Mouse (Mus musculus): ENCODE measurements around the gene Ubac2. TPM values are rescaled to one million over a fixed set of nuclear protein-coding genes. Genes with fewer than 3 reads are reported as not detected.

Gene Ubac2
- polyA plus RNA-seq, 1 experiment from 2014 or later: 53.8 TPM

GRCm38 (mm10) chr14:122000346-122001105 is 122.1 kb downstream of the Ubac2 start:
- Histone ChIP-seq H3K27ac (ENCODE audit: low read length) (no peak overlapping the region), H3K4me2 (ENCODE audit: low read depth, low read length) (no peak overlapping the region), H3K9me3 (replicated peaks; ENCODE audit: control insufficient read depth, low read length) (no peaks in the 10 kb centered on the region), H3K4me1 (ENCODE audit: control insufficient read depth, insufficient read depth, low read length) (no peaks in the 10 kb centered on the region), H3K27me3 (ENCODE audit: control insufficient read depth, insufficient read depth, low read length) (no peaks in the 10 kb centered on the region), H3K4me3 (ENCODE audit: low read length) (no peak overlapping the region), H3K9ac (ENCODE audit: low read length) (no peak overlapping the region), H3K36me3 (ENCODE audit: control insufficient read depth, insufficient read depth) (no peaks in the 10 kb centered on the region)
- WGBS: 87% methylated on average over 17 of the region's 17 CpGs
- no peak for ATAC-seq (replicated peaks; ENCODE audit: extremely low read depth, insufficient read depth, low FRiP score)

DNA sequence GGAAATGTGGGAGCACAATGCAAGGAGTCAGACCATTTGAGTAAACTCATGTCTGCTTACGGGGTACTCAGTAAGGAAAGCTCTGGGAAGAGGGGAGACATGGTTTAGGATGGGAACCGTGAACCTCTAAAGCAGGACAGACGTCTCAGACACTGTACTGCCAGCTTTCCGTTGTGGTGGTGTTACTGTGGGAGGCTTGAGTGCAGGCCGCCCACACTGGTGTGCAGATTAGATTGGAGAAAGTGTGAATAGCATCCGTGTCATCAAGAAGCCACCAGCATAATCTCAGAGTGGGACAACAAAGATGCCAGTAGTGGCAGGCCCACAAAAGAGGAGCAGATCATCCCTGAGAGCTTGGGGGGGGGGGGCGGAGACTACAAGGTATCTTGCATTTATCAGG is 123.8 kb downstream of the Ubac2 start:
- no peaks in the 10 kb centered on the region for H3K4me1 ChIP-seq (ENCODE audit: control insufficient read depth, insufficient read depth, low read length)
- H3K9ac ChIP-seq (ENCODE audit: low read length): no peak overlapping the region
- no peak overlapping the region for H3K4me2 ChIP-seq (ENCODE audit: low read depth, low read length)
- H3K9me3 ChIP-seq (replicated peaks; ENCODE audit: control insufficient read depth, low read length): no peaks in the 10 kb centered on the region
- ATAC-seq (replicated peaks; ENCODE audit: extremely low read depth, insufficient read depth, low FRiP score): no peak
- no peaks in the 10 kb centered on the region for H3K27me3 ChIP-seq (ENCODE audit: control insufficient read depth, insufficient read depth, low read length)
- H3K4me3 ChIP-seq (ENCODE audit: low read length): no peak overlapping the region
- no peaks in the 10 kb centered on the region for H3K36me3 ChIP-seq (ENCODE audit: control insufficient read depth, insufficient read depth)
- WGBS: 68% methylated on average over 7 of the region's 7 CpGs
- no peak overlapping the region for H3K27ac ChIP-seq (ENCODE audit: low read length)

GRCm38 (mm10) chr14:122003812-122004211 is 125.4 kb downstream of the Ubac2 start:
- H3K27ac ChIP-seq (ENCODE audit: low read length): no peak overlapping the region
- H3K9ac ChIP-seq (ENCODE audit: low read length): no peak overlapping the region
- H3K9me3 ChIP-seq (replicated peaks; ENCODE audit: control insufficient read depth, low read length): no peaks in the 10 kb centered on the region
- H3K4me3 ChIP-seq (ENCODE audit: low read length): no peak overlapping the region
- no peaks in the 10 kb centered on the region for H3K4me1 ChIP-seq (ENCODE audit: control insufficient read depth, insufficient read depth, low read length)
- H3K36me3 ChIP-seq (ENCODE audit: control insufficient read depth, insufficient read depth): peaks cover under 1% of the 10 kb centered on the region; the same call in 1 of the 2 replicates
- no peaks in the 10 kb centered on the region for H3K27me3 ChIP-seq (ENCODE audit: control insufficient read depth, insufficient read depth, low read length)
- H3K4me2 ChIP-seq (ENCODE audit: low read depth, low read length): no peak overlapping the region
- ATAC-seq (replicated peaks; ENCODE audit: extremely low read depth, insufficient read depth, low FRiP score): no peak

DNA sequence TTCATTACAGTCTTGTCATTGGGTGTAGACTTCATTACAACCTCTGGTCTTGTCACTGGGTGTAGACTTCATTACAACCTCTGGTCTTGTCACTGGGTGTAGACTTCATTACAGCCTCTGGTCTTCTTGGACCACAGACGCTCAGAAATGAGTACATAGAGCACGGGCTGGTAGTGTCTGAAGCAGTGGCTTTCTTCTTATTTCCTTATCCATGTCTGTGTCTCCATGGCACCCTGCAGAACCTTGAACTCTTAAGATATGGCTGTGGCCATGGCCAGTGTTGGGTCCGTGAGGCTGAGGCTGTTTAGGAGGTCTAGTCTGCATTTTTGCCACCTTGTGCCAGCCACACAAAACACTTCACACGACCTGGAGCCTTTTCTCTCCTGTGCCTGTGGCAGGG is 129.8 kb downstream of the Ubac2 start:
- 87% methylated on average over 4 of the region's 4 CpGs for WGBS
- no peak for ATAC-seq (replicated peaks; ENCODE audit: extremely low read depth, insufficient read depth, low FRiP score)
- no peak overlapping the region for H3K4me3 ChIP-seq (ENCODE audit: low read length)

DNA sequence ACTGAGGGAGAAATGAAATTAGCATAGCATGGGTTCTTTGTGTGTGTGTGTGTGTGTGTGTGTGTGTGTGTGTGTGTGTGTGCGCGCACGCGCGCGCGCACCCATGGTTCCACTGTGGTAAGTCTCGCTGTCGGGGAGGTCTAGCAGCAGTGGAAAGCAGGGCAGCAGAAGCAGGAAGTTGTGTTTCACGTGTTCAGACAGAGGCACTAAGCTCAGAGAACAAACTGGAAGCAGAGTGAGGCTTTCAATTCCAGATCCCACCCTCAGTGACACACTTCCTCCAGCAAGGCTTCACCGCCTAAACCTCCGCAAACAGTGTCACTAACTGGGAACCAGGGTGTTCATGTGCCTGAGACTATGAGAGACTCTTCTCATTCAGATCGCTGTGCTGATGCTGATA is 131.1 kb downstream of the Ubac2 start:
- peaks cover 4% of the 10 kb centered on the region; the same call in 1 of the 2 replicates for H3K4me1 ChIP-seq (ENCODE audit: control insufficient read depth, insufficient read depth, low read length)
- WGBS: 69% methylated on average over 13 of the region's 13 CpGs
- H3K27ac ChIP-seq (ENCODE audit: low read length): no peak overlapping the region
- H3K4me2 ChIP-seq (ENCODE audit: low read depth, low read length): no peak overlapping the region
- no peak overlapping the region for H3K9ac ChIP-seq (ENCODE audit: low read length)
- H3K27me3 ChIP-seq (ENCODE audit: control insufficient read depth, insufficient read depth, low read length): no peaks in the 10 kb centered on the region
- peaks cover 3% of the 10 kb centered on the region; the same call in 1 of the 2 replicates for H3K36me3 ChIP-seq (ENCODE audit: control insufficient read depth, insufficient read depth)
- ATAC-seq (replicated peaks; ENCODE audit: extremely low read depth, insufficient read depth, low FRiP score): peak; percentile 54; the same call in 1 of the 2 replicates
- H3K9me3 ChIP-seq (replicated peaks; ENCODE audit: control insufficient read depth, low read length): no peaks in the 10 kb centered on the region
- H3K4me3 ChIP-seq (ENCODE audit: low read length): no peak overlapping the region

More for the DNA sequence above, 129.8 kb downstream of the Ubac2 start:
- H3K9ac ChIP-seq (ENCODE audit: low read length): no peak overlapping the region
- no peak overlapping the region for H3K4me2 ChIP-seq (ENCODE audit: low read depth, low read length)
- no peak overlapping the region for H3K27ac ChIP-seq (ENCODE audit: low read length)
- H3K36me3 ChIP-seq (ENCODE audit: control insufficient read depth, insufficient read depth): peaks cover 3% of the 10 kb centered on the region; the same call in 1 of the 2 replicates
- H3K9me3 ChIP-seq (replicated peaks; ENCODE audit: control insufficient read depth, low read length): no peaks in the 10 kb centered on the region
- peaks cover 4% of the 10 kb centered on the region; the same call in 1 of the 2 replicates for H3K4me1 ChIP-seq (ENCODE audit: control insufficient read depth, insufficient read depth, low read length)
- no peaks in the 10 kb centered on the region for H3K27me3 ChIP-seq (ENCODE audit: control insufficient read depth, insufficient read depth, low read length)

DNA sequence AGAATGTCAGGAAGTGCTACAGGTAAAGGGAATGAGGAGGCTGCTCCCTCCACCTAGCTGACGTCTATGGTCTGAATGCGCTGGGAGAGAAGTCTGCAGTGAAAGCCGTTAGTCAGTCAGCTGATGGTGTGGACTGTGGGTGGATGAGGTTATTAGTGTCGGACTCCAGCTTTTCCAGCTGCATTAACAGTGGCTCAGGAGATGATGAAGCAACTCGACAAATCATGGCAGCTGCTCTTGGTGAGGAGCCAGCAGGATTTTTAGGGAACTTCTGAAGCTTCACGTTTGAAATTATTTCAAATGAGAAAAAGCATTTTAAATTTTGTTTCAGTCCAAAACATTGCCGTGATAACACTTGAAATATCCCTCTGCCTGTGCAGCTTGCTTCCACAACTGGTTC is 131.9 kb downstream of the Ubac2 start:
- Histone ChIP-seq H3K27ac (ENCODE audit: low read length) (no peak overlapping the region), H3K36me3 (ENCODE audit: control insufficient read depth, insufficient read depth) (peaks cover 3% of the 10 kb centered on the region; the same call in 1 of the 2 replicates), H3K27me3 (ENCODE audit: control insufficient read depth, insufficient read depth, low read length) (no peaks in the 10 kb centered on the region), H3K9ac (ENCODE audit: low read length) (no peak overlapping the region), H3K4me1 (ENCODE audit: control insufficient read depth, insufficient read depth, low read length) (peaks cover 10% of the 10 kb centered on the region; the same call in 1 of the 2 replicates), H3K4me2 (ENCODE audit: low read depth, low read length) (no peak overlapping the region), H3K4me3 (ENCODE audit: low read length) (no peak overlapping the region), H3K9me3 (replicated peaks; ENCODE audit: control insufficient read depth, low read length) (no peaks in the 10 kb centered on the region)
- WGBS: 72% methylated on average over 7 of the region's 7 CpGs
- no peak for ATAC-seq (replicated peaks; ENCODE audit: extremely low read depth, insufficient read depth, low FRiP score)

DNA sequence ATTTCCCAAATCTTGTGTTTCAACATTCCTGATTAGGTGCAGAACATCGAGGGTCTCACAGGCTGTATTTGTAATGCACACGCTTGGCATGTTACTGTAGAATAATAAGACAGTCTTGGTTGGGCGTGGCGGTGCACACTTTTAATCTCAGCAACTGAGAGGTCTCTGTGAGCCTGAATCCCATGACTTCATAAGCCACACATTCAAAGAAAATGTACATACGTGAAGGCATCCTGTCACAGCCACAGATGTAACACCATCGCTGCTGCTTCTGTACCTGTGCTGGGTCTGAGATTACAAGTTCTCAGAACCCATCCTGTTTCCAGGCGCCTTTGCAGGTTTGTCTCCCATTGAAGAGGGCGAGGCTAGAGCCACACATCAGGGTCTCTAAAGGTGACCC is 133.3 kb downstream of the Ubac2 start:
- no peak for ATAC-seq (replicated peaks; ENCODE audit: extremely low read depth, insufficient read depth, low FRiP score)
- H3K36me3 ChIP-seq (ENCODE audit: control insufficient read depth, insufficient read depth): peaks cover 3% of the 10 kb centered on the region; the same call in 1 of the 2 replicates
- H3K4me1 ChIP-seq (ENCODE audit: control insufficient read depth, insufficient read depth, low read length): peaks cover 21% of the 10 kb centered on the region
- H3K9ac ChIP-seq (ENCODE audit: low read length): no peak overlapping the region
- no peaks in the 10 kb centered on the region for H3K27me3 ChIP-seq (ENCODE audit: control insufficient read depth, insufficient read depth, low read length)
- no peaks in the 10 kb centered on the region for H3K9me3 ChIP-seq (replicated peaks; ENCODE audit: control insufficient read depth, low read length)
- H3K4me2 ChIP-seq (ENCODE audit: low read depth, low read length): no peak overlapping the region
- H3K27ac ChIP-seq (ENCODE audit: low read length): no peak overlapping the region
- no peak overlapping the region for H3K4me3 ChIP-seq (ENCODE audit: low read length)
- 88% methylated on average over 8 of the region's 8 CpGs for WGBS

- H3K36me3 ChIP-seq (ENCODE audit: control insufficient read depth, insufficient read depth): peaks cover 3% of the 10 kb centered on the region; the same call in 1 of the 2 replicates
- ATAC-seq (replicated peaks; ENCODE audit: extremely low read depth, insufficient read depth, low FRiP score): no peak
- 0 out of 2 replicates have a peak overlapping the region, but pooled peaks have one; percentile 25 for H3K27ac ChIP-seq (ENCODE audit: low read length)
- no peaks in the 10 kb centered on the region for H3K9me3 ChIP-seq (replicated peaks; ENCODE audit: control insufficient read depth, low read length)
- no peak overlapping the region for H3K9ac ChIP-seq (ENCODE audit: low read length)
- H3K4me1 ChIP-seq (ENCODE audit: control insufficient read depth, insufficient read depth, low read length): peaks cover 25% of the 10 kb centered on the region
- H3K27me3 ChIP-seq (ENCODE audit: control insufficient read depth, insufficient read depth, low read length): no peaks in the 10 kb centered on the region
- 51% methylated on average over 5 of the region's 5 CpGs for WGBS
- no peak overlapping the region for H3K4me2 ChIP-seq (ENCODE audit: low read depth, low read length)
- H3K4me3 ChIP-seq (ENCODE audit: low read length): no peak overlapping the region
Measured at GRCm38 (mm10) chr14:122012193-122012592, 133.8 kb downstream of the Ubac2 start.

DNA sequence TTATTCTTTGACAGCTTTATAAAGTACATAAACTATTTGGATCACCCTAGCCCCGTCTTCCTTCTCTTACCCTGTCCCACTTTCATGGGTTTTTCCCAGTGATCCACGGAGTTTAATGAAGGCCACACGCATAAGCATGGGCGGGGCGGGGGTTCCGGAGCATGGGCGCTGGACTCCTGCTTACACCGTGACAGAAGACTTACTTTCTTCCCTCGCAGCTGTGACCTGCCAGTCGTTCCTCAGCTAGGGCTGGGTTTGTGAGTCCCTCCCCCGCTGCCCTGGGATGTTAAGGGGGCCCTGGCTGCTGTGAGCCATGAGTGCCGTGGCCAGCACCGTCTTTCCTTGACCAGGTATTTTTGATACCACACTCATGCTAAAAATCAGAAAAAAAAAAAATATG is 134.4 kb downstream of the Ubac2 start:
- no peak for ATAC-seq (replicated peaks; ENCODE audit: extremely low read depth, insufficient read depth, low FRiP score)
- H3K4me2 ChIP-seq (ENCODE audit: low read depth, low read length): no peak overlapping the region
- no peak overlapping the region for H3K4me3 ChIP-seq (ENCODE audit: low read length)
- 68% methylated on average over 13 of the region's 13 CpGs for WGBS
- H3K36me3 ChIP-seq (ENCODE audit: control insufficient read depth, insufficient read depth): peaks cover 3% of the 10 kb centered on the region; the same call in 1 of the 2 replicates
- no peaks in the 10 kb centered on the region for H3K27me3 ChIP-seq (ENCODE audit: control insufficient read depth, insufficient read depth, low read length)
- peaks cover 28% of the 10 kb centered on the region for H3K4me1 ChIP-seq (ENCODE audit: control insufficient read depth, insufficient read depth, low read length)
- no peak overlapping the region for H3K9ac ChIP-seq (ENCODE audit: low read length)
- no peaks in the 10 kb centered on the region for H3K9me3 ChIP-seq (replicated peaks; ENCODE audit: control insufficient read depth, low read length)
- H3K27ac ChIP-seq (ENCODE audit: low read length): peak overlapping the region; percentile 43; the same call in 1 of the 2 replicates
